In the genomic region with DNA sequence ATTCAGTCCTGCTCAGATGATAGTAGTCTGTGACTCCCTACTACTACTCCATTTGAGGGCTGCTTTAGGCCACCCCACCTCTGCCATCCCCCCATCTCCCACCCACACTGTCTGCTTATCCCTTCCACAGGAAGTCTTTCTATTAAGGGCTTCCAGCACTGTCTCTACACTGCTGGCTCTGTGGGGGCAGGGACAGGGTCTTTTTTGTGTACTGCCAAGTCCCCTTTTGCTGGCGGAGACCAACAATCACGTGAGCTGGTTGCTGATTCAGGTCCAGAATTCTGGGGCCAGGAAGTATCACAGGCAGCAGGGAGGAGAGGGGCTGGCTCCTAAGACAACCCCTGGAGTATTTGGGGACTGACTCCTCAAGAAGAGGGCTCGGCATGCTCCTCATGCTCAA, we compare ENCODE assay signal across 17 mouse cellular contexts. TPM values are rescaled to one million over a fixed set of nuclear protein-coding genes. Genes with fewer than 3 reads are reported as not detected.
DNase-seq lines count a peak whose midpoint lies in the region; ATAC-seq and TF ChIP-seq lines count a peak whose summit lies in the region.
"Had no signal": no experiment of that assay in that cellular context is flagged by ENCODE, and none has a peak within 500 bp of the region (broad histone marks: within the 10 kb centered on the region; RNA-seq: fewer than 3 reads in every experiment).

No protein-coding gene starts in this region.

- ATAC-seq in kidney, embryonic 16.5 days (ENCODE audit: low FRiP score, low TSS enrichment), result no peak
- ATAC-seq in lung, embryonic 15.5 days (ENCODE audit: borderline replicate concordance, extremely low read depth, low FRiP score, low TSS enrichment), result peak; percentile 66; the same call in 1 of the 2 replicates
- ATAC-seq: intestine, embryonic 16.5 days had no signal

- H3K4me2 ChIP-seq in kidney, embryonic 16.5 days (replicated peaks; ENCODE audit: low read depth, low read length), result no peak overlapping the region
- H3K4me2 ChIP-seq in lung, embryonic 15.5 days, result no peak overlapping the region
- H3K4me2 ChIP-seq: embryonic facial prominence, embryonic 12.5 days; limb, embryonic 13.5 days; liver, embryonic 15.5 days had no signal

- no peak overlapping the region for H3K27ac ChIP-seq in heart, adult 2 months
- H3K27ac ChIP-seq in kidney, embryonic 16.5 days (ENCODE audit: low read length), result no peak overlapping the region
- H3K27ac ChIP-seq in lung, embryonic 15.5 days, result no peak overlapping the region
- H3K27ac ChIP-seq: embryonic facial prominence, embryonic 12.5 days; limb, embryonic 13.5 days; liver, embryonic 15.5 days had no signal

- no peak for TF ChIP-seq POLR2A in heart, adult 2 months (IDR thresholded peaks at IDR 0.05; ENCODE audit: insufficient read depth, low read depth, low read length)

- no peaks in the 10 kb centered on the region for H3K27me3 ChIP-seq in heart, adult 2 months (ENCODE audit: control insufficient read depth, insufficient read depth, low read length)
- H3K27me3 ChIP-seq in kidney, embryonic 16.5 days (ENCODE audit: insufficient read depth, low read length), result no peaks in the 10 kb centered on the region
- H3K27me3 ChIP-seq in lung, embryonic 15.5 days, result no peaks in the 10 kb centered on the region
- H3K27me3 ChIP-seq: embryonic facial prominence, embryonic 12.5 days; limb, embryonic 13.5 days; liver, embryonic 15.5 days had no signal

- H3K4me3 ChIP-seq in heart, adult 2 months, result no peak overlapping the region
- H3K4me3 ChIP-seq in kidney, embryonic 16.5 days (ENCODE audit: low read length), result no peak overlapping the region
- H3K4me3 ChIP-seq in lung, embryonic 15.5 days, result no peak overlapping the region
- H3K4me3 ChIP-seq: embryonic facial prominence, embryonic 12.5 days; limb, embryonic 13.5 days; liver, embryonic 15.5 days had no signal

- intact Hi-C loops in heart, adult 2 months (cut with DNase I), result loop anchor here (10.0 kb wide), 1 partner anchor 418 kb away; no protein-coding TSS in a partner anchor

- DNase-seq in heart, adult 11 months, result peak; percentile 74
- no peak for DNase-seq in heart, adult 2 months
- peak; percentile 42 for DNase-seq in kidney, postnatal 14 days
- DNase-seq in lung, adult 18-20 months, result no peak
- peak; percentile 29 for DNase-seq in right cerebral cortex, postnatal 4 days
- DNase-seq in right cerebral cortex, postnatal 14 days, result no peak
- DNase-seq: adrenal gland, postnatal 10 days; cerebellum, adult 18-20 months; gastrocnemius, postnatal 14 days; heart, postnatal 36 days; thymus, postnatal 36 days had no signal

- TF ChIP-seq EP300 in heart, adult 2 months (IDR thresholded peaks at IDR 0.05; ENCODE audit: insufficient read depth, low read depth, low read length), result no peak

- 44% methylated on average over 3 of the region's 3 CpGs for WGBS in heart, adult 2 months
- 55% methylated on average over 3 of the region's 3 CpGs for whole genome bisulfite sequencing in kidney, embryonic 16.5 days
- WGBS in lung, embryonic 15.5 days, result 25% methylated on average over 3 of the region's 3 CpGs

- no peaks in the 10 kb centered on the region for H3K9me3 ChIP-seq in kidney, embryonic 16.5 days (ENCODE audit: low read length)
- H3K9me3 ChIP-seq in lung, embryonic 15.5 days, result no peaks in the 10 kb centered on the region
- H3K9me3 ChIP-seq: embryonic facial prominence, embryonic 12.5 days; limb, embryonic 13.5 days; liver, embryonic 15.5 days had no signal

- H3K9ac ChIP-seq in heart, adult 2 months (ENCODE audit: low read depth, low read length), result no peak overlapping the region
- no peak overlapping the region for H3K9ac ChIP-seq in kidney, embryonic 16.5 days (replicated peaks; ENCODE audit: low read length)
- H3K9ac ChIP-seq in lung, embryonic 15.5 days, result no peak overlapping the region
- H3K9ac ChIP-seq: embryonic facial prominence, embryonic 12.5 days; limb, embryonic 13.5 days; liver, embryonic 15.5 days had no signal

- H3K4me1 ChIP-seq in heart, adult 2 months (ENCODE audit: control insufficient read depth, insufficient read depth, low read length), result peaks cover 12% of the 10 kb centered on the region
- peaks cover 7% of the 10 kb centered on the region for H3K4me1 ChIP-seq in kidney, embryonic 16.5 days (ENCODE audit: insufficient read depth, low read length)
- H3K4me1 ChIP-seq in lung, embryonic 15.5 days, result 0 out of 2 replicates have a peak, but pooled peaks cover 8% of the 10 kb centered on the region

- no peaks in the 10 kb centered on the region for H3K79me2 ChIP-seq in heart, adult 2 months (replicated peaks; ENCODE audit: control insufficient read depth, insufficient read depth, low read length)

- peaks cover 5% of the 10 kb centered on the region; the same call in 1 of the 2 replicates for H3K36me3 ChIP-seq in heart, adult 2 months (ENCODE audit: control insufficient read depth, insufficient read depth, low read length)
- H3K36me3 ChIP-seq in kidney, embryonic 16.5 days (ENCODE audit: insufficient read depth, low read length), result no peaks in the 10 kb centered on the region
- H3K36me3 ChIP-seq in lung, embryonic 15.5 days, result no peaks in the 10 kb centered on the region
- H3K36me3 ChIP-seq: embryonic facial prominence, embryonic 12.5 days; limb, embryonic 13.5 days; liver, embryonic 15.5 days had no signal

- no peak for TF ChIP-seq CTCF in heart, adult 2 months (IDR thresholded peaks at IDR 0.05)

RNA-seq across cellular contexts. Expression of a gene that starts 10.3 kb away (rescaled TPM):
- total RNA-seq in heart, adult 2 months (2021), result 1 to 10 TPM; 3.8 to 4.8 TPM
- 5.9 and 7.4 TPM in 2 replicates for polyA plus RNA-seq in heart, adult 2 months (2012; rRNA removed)
- 8.7 and 8.8 TPM in 2 replicates for polyA plus RNA-seq in kidney, embryonic 16.5 days (2015; fragmentation: Nextera tagmentation; extraction: Ambion mirVana)
- polyA plus RNA-seq in lung, embryonic 15.5 days (2015; fragmentation: Nextera tagmentation; extraction: Ambion mirVana), result 6.9 and 8.0 TPM in 2 replicates

RNA-seq across cellular contexts. Expression of a gene that starts 18.1 kb away (rescaled TPM):
- total RNA-seq in heart, adult 2 months (2021), result 10 to 100 TPM; 18.0 to 21.2 TPM
- 20.4 and 27.1 TPM in 2 replicates for polyA plus RNA-seq in heart, adult 2 months (2012; rRNA removed)
- 29.5 and 31.3 TPM in 2 replicates for polyA plus RNA-seq in kidney, embryonic 16.5 days (2015; fragmentation: Nextera tagmentation; extraction: Ambion mirVana)
- 27.6 and 28.2 TPM in 2 replicates for polyA plus RNA-seq in lung, embryonic 15.5 days (2015; fragmentation: Nextera tagmentation; extraction: Ambion mirVana)

Comparison
In these comparisons a context has a peak if more than half of its experiments do, and no peak if none do; other contexts are left out.
1. DNase-seq: peak in heart, adult 11 months (single experiment), kidney, postnatal 14 days (single experiment) and right cerebral cortex, postnatal 4 days (single experiment); none in heart, adult 2 months (0 of 2), lung, adult 18-20 months (0 of 2) and right cerebral cortex, postnatal 14 days (single experiment).